Mouse (Mus musculus): Measurements from ENCODE around the gene Cttnbp2. TPM values are rescaled to one million over a fixed set of nuclear protein-coding genes. Genes with fewer than 3 reads are reported as not detected.

Cttnbp2 gene
- polyA plus RNA-seq, 1 experiment from 2014 or later: 0.88 TPM

- H3K27me3 ChIP-seq (ENCODE audit: insufficient read depth, low read length): no peaks in the 10 kb centered on the region
- H3K36me3 ChIP-seq (replicated peaks; ENCODE audit: insufficient read depth, low read length): no peaks in the 10 kb centered on the region
- no peaks in the 10 kb centered on the region for H3K4me1 ChIP-seq (ENCODE audit: insufficient read depth)
- no peaks in the 10 kb centered on the region for H3K9me3 ChIP-seq (ENCODE audit: low read length)
- 76% methylated on average over 2 of the region's 2 CpGs for WGBS (ENCODE audit: insufficient replicate concordance)
- no peak overlapping the region for H3K27ac ChIP-seq (ENCODE audit: low read depth)
- no peak overlapping the region for H3K9ac ChIP-seq (replicated peaks)
- H3K4me3 ChIP-seq (ENCODE audit: low read depth, low read length): no peak overlapping the region
- TF ChIP-seq CTCF (IDR thresholded peaks at IDR 0.05; ENCODE audit: low read depth) (no peak), EP300 (IDR thresholded peaks at IDR 0.05; ENCODE audit: low read depth) (no peak)
- no peak overlapping the region for H3K4me2 ChIP-seq (ENCODE audit: low read depth, low read length)
- DNase-seq (no peak), ATAC-seq (no peak)
Observed at GRCm38 (mm10) chr6:18474983-18475382, 39.7 kb downstream of the Cttnbp2 start.

GRCm38 (mm10) chr6:18474541-18474940, 40.1 kb downstream of the Cttnbp2 start:
- H3K9ac ChIP-seq (replicated peaks): no peak overlapping the region
- H3K27ac ChIP-seq (ENCODE audit: low read depth): no peak overlapping the region
- ATAC-seq (no peak), DNase-seq (no peak)
- H3K4me3 ChIP-seq (ENCODE audit: low read depth, low read length): no peak overlapping the region
- no peaks in the 10 kb centered on the region for H3K36me3 ChIP-seq (replicated peaks; ENCODE audit: insufficient read depth, low read length)
- no peaks in the 10 kb centered on the region for H3K27me3 ChIP-seq (ENCODE audit: insufficient read depth, low read length)
- H3K4me1 ChIP-seq (ENCODE audit: insufficient read depth): no peaks in the 10 kb centered on the region
- 50% methylated on average over 1 of the region's 1 CpGs for WGBS (ENCODE audit: insufficient replicate concordance)
- no peak for TF ChIP-seq EP300 (IDR thresholded peaks at IDR 0.05; ENCODE audit: low read depth)
- TF ChIP-seq CTCF (IDR thresholded peaks at IDR 0.05; ENCODE audit: low read depth): no peak
- no peak overlapping the region for H3K4me2 ChIP-seq (ENCODE audit: low read depth, low read length)
- no peaks in the 10 kb centered on the region for H3K9me3 ChIP-seq (ENCODE audit: low read length)

- no peak for ATAC-seq
- DNase-seq: no peak
- Histone ChIP-seq H3K9ac (replicated peaks) (no peak overlapping the region), H3K27ac (ENCODE audit: low read depth) (no peak overlapping the region), H3K4me3 (ENCODE audit: low read depth, low read length) (no peak overlapping the region), H3K9me3 (ENCODE audit: low read length) (no peaks in the 10 kb centered on the region), H3K4me2 (ENCODE audit: low read depth, low read length) (no peak overlapping the region), H3K4me1 (ENCODE audit: insufficient read depth) (no peaks in the 10 kb centered on the region), H3K36me3 (replicated peaks; ENCODE audit: insufficient read depth, low read length) (no peaks in the 10 kb centered on the region), H3K27me3 (ENCODE audit: insufficient read depth, low read length) (no peaks in the 10 kb centered on the region)
- 41% methylated on average over 2 of the region's 2 CpGs for WGBS (ENCODE audit: insufficient replicate concordance)
- TF ChIP-seq EP300 (IDR thresholded peaks at IDR 0.05; ENCODE audit: low read depth): no peak
- TF ChIP-seq CTCF (IDR thresholded peaks at IDR 0.05; ENCODE audit: low read depth): no peak
Observed at GRCm38 (mm10) chr6:18469206-18469605, 45.4 kb downstream of the Cttnbp2 start.

- 56% methylated on average over 2 of the region's 2 CpGs for WGBS (ENCODE audit: insufficient replicate concordance)
Observed at GRCm38 (mm10) chr6:18467777-18468176, 46.9 kb downstream of the Cttnbp2 start.

GRCm38 (mm10) chr6:18466227-18466626, 48.4 kb downstream of the Cttnbp2 start:
- H3K4me2 ChIP-seq (ENCODE audit: low read depth, low read length): no peak overlapping the region

More at GRCm38 (mm10) chr6:18467777-18468176, 46.9 kb downstream of the Cttnbp2 start:
- Histone ChIP-seq H3K9me3 (ENCODE audit: low read length) (no peaks in the 10 kb centered on the region), H3K27ac (ENCODE audit: low read depth) (no peak overlapping the region), H3K4me1 (ENCODE audit: insufficient read depth) (no peaks in the 10 kb centered on the region), H3K27me3 (ENCODE audit: insufficient read depth, low read length) (no peaks in the 10 kb centered on the region), H3K36me3 (replicated peaks; ENCODE audit: insufficient read depth, low read length) (no peaks in the 10 kb centered on the region), H3K4me3 (ENCODE audit: low read depth, low read length) (no peak overlapping the region), H3K9ac (replicated peaks) (no peak overlapping the region), H3K4me2 (ENCODE audit: low read depth, low read length) (no peak overlapping the region)
- DNase-seq (no peak), ATAC-seq (no peak)
- TF ChIP-seq CTCF (IDR thresholded peaks at IDR 0.05; ENCODE audit: low read depth): no peak
- TF ChIP-seq EP300 (IDR thresholded peaks at IDR 0.05; ENCODE audit: low read depth): no peak

GRCm38 (mm10) chr6:18465626-18466025, 49.0 kb downstream of the Cttnbp2 start:
- no peak for DNase-seq

More at GRCm38 (mm10) chr6:18466227-18466626, 48.4 kb downstream of the Cttnbp2 start:
- Histone ChIP-seq H3K36me3 (replicated peaks; ENCODE audit: insufficient read depth, low read length) (no peaks in the 10 kb centered on the region), H3K9me3 (ENCODE audit: low read length) (no peaks in the 10 kb centered on the region), H3K9ac (replicated peaks) (no peak overlapping the region), H3K4me1 (ENCODE audit: insufficient read depth) (no peaks in the 10 kb centered on the region), H3K4me3 (ENCODE audit: low read depth, low read length) (no peak overlapping the region), H3K27ac (ENCODE audit: low read depth) (no peak overlapping the region), H3K27me3 (ENCODE audit: insufficient read depth, low read length) (no peaks in the 10 kb centered on the region)
- TF ChIP-seq CTCF (IDR thresholded peaks at IDR 0.05; ENCODE audit: low read depth) (no peak), EP300 (IDR thresholded peaks at IDR 0.05; ENCODE audit: low read depth) (no peak)
- ATAC-seq: no peak
- WGBS (ENCODE audit: insufficient replicate concordance): 74% methylated on average over 7 of the region's 7 CpGs
- DNase-seq: no peak

GRCm38 (mm10) chr6:18459657-18460056, 55.0 kb downstream of the Cttnbp2 start:
- TF ChIP-seq EP300 (IDR thresholded peaks at IDR 0.05; ENCODE audit: low read depth) (no peak), CTCF (IDR thresholded peaks at IDR 0.05; ENCODE audit: low read depth) (no peak)
- ATAC-seq (no peak), DNase-seq (no peak)
- Histone ChIP-seq H3K27ac (ENCODE audit: low read depth) (no peak overlapping the region), H3K4me1 (ENCODE audit: insufficient read depth) (no peaks in the 10 kb centered on the region), H3K27me3 (ENCODE audit: insufficient read depth, low read length) (no peaks in the 10 kb centered on the region), H3K9ac (replicated peaks) (no peak overlapping the region), H3K9me3 (ENCODE audit: low read length) (no peaks in the 10 kb centered on the region), H3K4me2 (ENCODE audit: low read depth, low read length) (no peak overlapping the region), H3K36me3 (replicated peaks; ENCODE audit: insufficient read depth, low read length) (no peaks in the 10 kb centered on the region), H3K4me3 (ENCODE audit: low read depth, low read length) (no peak overlapping the region)
- 61% methylated on average over 1 of the region's 1 CpGs for WGBS (ENCODE audit: insufficient replicate concordance)

More at GRCm38 (mm10) chr6:18465626-18466025, 49.0 kb downstream of the Cttnbp2 start:
- Histone ChIP-seq H3K4me3 (ENCODE audit: low read depth, low read length) (no peak overlapping the region), H3K9me3 (ENCODE audit: low read length) (no peaks in the 10 kb centered on the region), H3K4me1 (ENCODE audit: insufficient read depth) (no peaks in the 10 kb centered on the region), H3K4me2 (ENCODE audit: low read depth, low read length) (no peak overlapping the region), H3K27ac (ENCODE audit: low read depth) (no peak overlapping the region), H3K9ac (replicated peaks) (no peak overlapping the region), H3K36me3 (replicated peaks; ENCODE audit: insufficient read depth, low read length) (no peaks in the 10 kb centered on the region), H3K27me3 (ENCODE audit: insufficient read depth, low read length) (no peaks in the 10 kb centered on the region)
- 86% methylated on average over 10 of the region's 10 CpGs for WGBS (ENCODE audit: insufficient replicate concordance)
- ATAC-seq: no peak
- no peak for TF ChIP-seq EP300 (IDR thresholded peaks at IDR 0.05; ENCODE audit: low read depth)
- TF ChIP-seq CTCF (IDR thresholded peaks at IDR 0.05; ENCODE audit: low read depth): no peak

All from liver, postnatal 0 days (tissue).